Mouse (Mus musculus) MEL (cell line): ENCODE results near the gene Tmprss2. TPM values are rescaled to one million over a fixed set of nuclear protein-coding genes. Genes with fewer than 3 reads are reported as not detected.

Experiments
- DNase-seq: peaks from one replicate; pipeline ENCODE4 v3.0.0; 2011; ENCODE audit warnings: low read depth, low spot score
- H3K27ac ChIP-seq: 2 replicates; pipeline ENCODE4 v1.5.1; 2012; ENCODE audit warnings: low read depth, mild to moderate bottlenecking, control low read depth, low read length, moderate library complexity; ENCODE audit not compliant: control insufficient read depth
- H3K27me3 ChIP-seq, 2 experiments: fragments of 150-350 bp in 1 of 2; sonication (generic) in 1 of 2; 2 replicates each; pipeline ENCODE4 v1.6.1; 2012; ENCODE audit warnings: low read length in 2 of 2, mild to moderate bottlenecking in 2 of 2, improper control_type of control experiment in 1 of 2, moderate library complexity in 1 of 2; ENCODE audit not compliant: insufficient read depth in 2 of 2, control insufficient read depth in 1 of 2
- H3K36me3 ChIP-seq, 2 experiments: 2 replicates each; pipeline ENCODE4 v1.6.1; 2012 to 2014; ENCODE audit warnings: low read length in 2 of 2, improper control_type of control experiment in 1 of 2, inconsistent platforms in 1 of 2, mild to moderate bottlenecking in 1 of 2; ENCODE audit not compliant: insufficient read depth in 2 of 2, control insufficient read depth in 1 of 2
- H3K4me1 ChIP-seq, 2 experiments: fragments of 150-350 bp in 1 of 2; sonication (generic) in 1 of 2; 2 replicates each; pipeline ENCODE4 v1.6.1; 2012; ENCODE audit warnings: low read length in 2 of 2, improper control_type of control experiment in 1 of 2, mild to moderate bottlenecking in 1 of 2; ENCODE audit not compliant: insufficient read depth in 2 of 2, control insufficient read depth in 1 of 2
- H3K4me3 ChIP-seq, 2 experiments: fragments of 150-350 bp in 1 of 2; sonication (generic) in 1 of 2; 2 replicates each; pipeline ENCODE4 v1.5.1; 2012; ENCODE audit warnings: low read depth in 2 of 2, low read length in 2 of 2, mild to moderate bottlenecking in 2 of 2, moderate library complexity in 2 of 2, control low read depth in 1 of 2, improper control_type of control experiment in 1 of 2; ENCODE audit not compliant: control insufficient read depth in 1 of 2, insufficient read depth in 1 of 2
- H3K79me2 ChIP-seq: 2 replicates; pipeline ENCODE4 v1.6.1; 2012; ENCODE audit warnings: mild to moderate bottlenecking, low read length, moderate library complexity; ENCODE audit not compliant: control insufficient read depth, poor library complexity, insufficient read depth
- H3K9ac ChIP-seq: 2 replicates; pipeline ENCODE4 v1.6.1; 2012; ENCODE audit warnings: low read depth, mild to moderate bottlenecking, control low read depth, low read length, moderate library complexity; ENCODE audit not compliant: control insufficient read depth, poor library complexity, severe bottlenecking
- H3K9me3 ChIP-seq: fragments of 150-350 bp; sonication (generic); replicated peaks from 2 replicates; pipeline ENCODE4 v1.6.1; 2012; ENCODE audit warnings: mild to moderate bottlenecking, low read length, improper control_type of control experiment, moderate library complexity; ENCODE audit not compliant: insufficient read depth
- BHLHE40 ChIP-seq: IDR thresholded peaks from 2 replicates; pipeline ENCODE4 v1.6.1; 2012; ENCODE audit warnings: low read depth, mild to moderate bottlenecking, inconsistent platforms, low read length, improper control_type of control experiment, borderline replicate concordance
- E2F4 ChIP-seq: IDR thresholded peaks from 2 replicates; pipeline ENCODE4 v1.6.1; 2011; ENCODE audit warnings: low read depth, low read length, improper control_type of control experiment, borderline replicate concordance
- EP300 ChIP-seq, 2 experiments: IDR thresholded peaks; 2 replicates each; pipeline ENCODE4 v1.6.1; 2011; ENCODE audit warnings: improper control_type of control experiment in 2 of 2, low read length in 2 of 2, low read depth in 1 of 2, mild to moderate bottlenecking in 1 of 2
- ETS1 ChIP-seq: IDR thresholded peaks from 2 replicates; pipeline ENCODE4 v1.6.1; 2012; ENCODE audit warnings: low read depth, mild to moderate bottlenecking, inconsistent platforms, low read length, improper control_type of control experiment, moderate library complexity
- GATA1 ChIP-seq: IDR thresholded peaks from 2 replicates; pipeline ENCODE4 v1.6.1; 2011; ENCODE audit warnings: low read depth, low read length, improper control_type of control experiment
- KAT2A ChIP-seq: conservative IDR thresholded peaks from 2 replicates; pipeline ENCODE4 v1.6.1; 2012; ENCODE audit warnings: low read depth, low read length, improper control_type of control experiment, inconsistent platforms
- MAFK ChIP-seq: IDR thresholded peaks from 2 replicates; pipeline ENCODE4 v1.6.1; 2011; ENCODE audit warnings: low read depth, mild to moderate bottlenecking, low read length, improper control_type of control experiment, borderline replicate concordance
- MAZ ChIP-seq: IDR thresholded peaks from 2 replicates; pipeline ENCODE4 v1.6.1; 2012; ENCODE audit warnings: low read depth, mild to moderate bottlenecking, inconsistent platforms, low read length, improper control_type of control experiment
- MYB ChIP-seq: IDR thresholded peaks from 2 replicates; pipeline ENCODE4 v1.6.1; 2011; ENCODE audit warnings: mild to moderate bottlenecking, low read depth, low read length, improper control_type of control experiment
- NELFE ChIP-seq: IDR thresholded peaks from 2 replicates; pipeline ENCODE4 v1.6.1; 2011; ENCODE audit warnings: low read depth, low read length, improper control_type of control experiment
- TBP ChIP-seq: IDR thresholded peaks from 2 replicates; pipeline ENCODE4 v1.8.0; 2011; ENCODE audit warnings: low read depth, low read length, improper control_type of control experiment
- TCF12 ChIP-seq: IDR thresholded peaks from 2 replicates; pipeline ENCODE4 v1.6.1; 2014; ENCODE audit warnings: low read depth, mild to moderate bottlenecking, inconsistent platforms, low read length, improper control_type of control experiment, moderate library complexity
- USF1 ChIP-seq: IDR thresholded peaks from 2 replicates; pipeline ENCODE4 v1.6.1; 2014; ENCODE audit warnings: low read depth, mild to moderate bottlenecking, inconsistent platforms, low read length, improper control_type of control experiment, moderate library complexity
- USF2 ChIP-seq, 2 experiments: IDR thresholded peaks; 2 replicates each; pipeline ENCODE4 v1.6.1; 2011 to 2012; ENCODE audit warnings: improper control_type of control experiment in 2 of 2, low read length in 2 of 2, borderline replicate concordance in 1 of 2, inconsistent platforms in 1 of 2, low read depth in 1 of 2, mild to moderate bottlenecking in 1 of 2; ENCODE audit not compliant: insufficient read depth in 1 of 2
- ZMIZ1 ChIP-seq: IDR thresholded peaks from 2 replicates; pipeline ENCODE4 v1.6.1; 2012; ENCODE audit warnings: low read depth, mild to moderate bottlenecking, inconsistent platforms, low read length, improper control_type of control experiment, moderate library complexity
- polyA plus RNA-seq, 2 experiments: library from polyadenylated mRNA; stranded (reverse) in 1 of 2; unstranded in 1 of 2; fragments of >175 nt in 1 of 2; fragments of >200 nt in 1 of 2; gene quantifications; 2 replicates each; pipeline versions ENCODE4 v1.2.1 to v1.2.4; 2012; ENCODE audit warnings: low replicate concordance in 2 of 2, low read depth in 1 of 2; ENCODE audit not compliant: insufficient read length in 2 of 2, insufficient read depth in 1 of 2, missing spikeins in 1 of 2
- total RNA-seq: library from RNA; depleted of rRNA; stranded (reverse); fragments of 300-350 nt; gene quantifications from 2 replicates; pipeline ENCODE4 v1.2.3, GENCODE M21; 2012

Gene Tmprss2
- total and polyA plus RNA-seq, 3 experiments, result not detected

DNA sequence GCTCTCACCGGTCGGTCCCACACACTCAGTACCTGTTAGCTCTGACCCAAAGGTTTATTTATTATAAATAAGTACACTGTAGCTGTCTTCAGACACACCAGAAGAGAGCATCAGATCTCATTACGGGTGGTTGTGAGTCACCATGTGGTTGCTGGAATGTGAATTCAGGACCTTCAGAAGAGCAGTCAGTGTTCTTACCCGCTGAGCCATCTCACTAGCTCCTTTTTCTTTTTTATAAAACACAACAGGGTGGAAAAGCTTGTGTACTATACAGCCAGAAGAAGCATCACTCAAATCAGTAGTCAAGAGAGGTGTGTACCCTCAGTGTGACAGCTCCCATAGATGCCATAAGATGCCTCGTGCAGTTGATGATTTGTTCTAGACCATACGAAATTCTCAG is 12.2 kb upstream of the Tmprss2 start:
- Histone ChIP-seq H3K9ac (no peak overlapping the region), H3K27me3 (no peaks in the 10 kb centered on the region; a peak in 1 of 4 replicates), H3K79me2 (no peaks in the 10 kb centered on the region), H3K9me3 (no peaks in the 10 kb centered on the region), H3K4me3 (no peak overlapping the region), H3K4me1 (no peaks in the 10 kb centered on the region), H3K27ac (no peak overlapping the region), H3K36me3 (no peaks in the 10 kb centered on the region)
- no peak for DNase-seq
- TF ChIP-seq GATA1 (no peak), NELFE (no peak), ZMIZ1 (no peak), TBP (no peak), KAT2A (no peak), USF2 (IDR thresholded peaks at IDR 0.05; ENCODE audit: borderline replicate concordance in 1 of 2, insufficient read depth in 1 of 2, low read depth in 1 of 2, low read length in 2 of 2) (no peak), TCF12 (no peak), MYB (no peak)
- TF ChIP-seq, all 39 proteins: peak for 0

DNA sequence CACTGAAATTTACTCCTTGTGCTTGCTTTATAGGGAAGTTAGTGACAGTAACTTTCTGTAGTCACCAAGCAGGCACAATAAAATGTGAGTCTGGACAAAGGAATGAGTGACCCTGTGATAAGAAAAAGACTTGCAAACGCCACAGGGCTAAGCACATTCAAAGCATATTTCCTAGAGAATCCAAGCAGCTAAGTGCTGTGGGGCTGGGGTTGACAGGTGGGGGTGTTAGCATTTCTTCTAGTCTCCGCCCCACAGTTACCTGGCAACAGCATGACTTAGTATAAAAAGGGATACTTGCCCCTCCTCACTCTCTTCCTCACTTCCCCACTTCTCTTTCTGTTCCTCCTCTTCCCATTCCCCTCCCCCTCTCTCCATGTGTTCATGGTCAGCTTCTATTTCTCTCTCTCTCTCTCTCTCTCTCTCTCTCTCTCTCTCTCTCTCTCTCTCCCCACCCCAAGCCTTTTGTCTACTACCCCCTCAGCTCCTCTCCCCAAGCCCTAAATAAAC is 11.4 kb upstream of the Tmprss2 start:
- Histone ChIP-seq H3K4me3 (no peak overlapping the region), H3K9ac (no peak overlapping the region)

DNA sequence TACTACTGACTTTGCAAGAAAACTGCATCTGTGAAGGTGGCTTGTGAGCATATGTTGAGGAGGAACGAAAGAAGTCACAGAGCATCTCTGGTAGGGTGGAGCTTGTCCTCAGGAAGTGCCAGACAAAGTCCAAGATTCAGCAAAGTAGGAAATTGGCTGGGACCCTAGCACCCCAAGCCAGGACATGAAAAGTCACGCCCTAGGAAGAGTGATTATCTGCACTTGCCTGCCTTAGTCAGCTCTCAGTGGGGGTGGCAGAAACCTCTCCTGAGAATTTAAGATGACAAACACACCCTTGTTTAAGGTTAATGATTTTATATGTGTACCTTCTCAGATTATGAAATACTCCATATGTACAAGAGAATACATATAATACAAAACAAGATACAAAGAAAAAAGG is 7.3 kb upstream of the Tmprss2 start:
- H3K4me3 ChIP-seq, result no peak overlapping the region
- no peaks in the 10 kb centered on the region for H3K36me3 ChIP-seq
- TF ChIP-seq TCF12 (no peak), EP300 (IDR thresholded peaks at IDR 0.05; ENCODE audit: low read depth in 1 of 2, low read length in 2 of 2) (no peak), E2F4 (no peak)
- no peak overlapping the region for H3K27ac ChIP-seq
- no peak for DNase-seq
- no peak overlapping the region for H3K9ac ChIP-seq
- no peaks in the 10 kb centered on the region for H3K79me2 ChIP-seq
- H3K27me3 ChIP-seq, result no peaks in the 10 kb centered on the region
- no peaks in the 10 kb centered on the region for H3K4me1 ChIP-seq
- no peaks in the 10 kb centered on the region for H3K9me3 ChIP-seq

More for the DNA sequence above, 11.4 kb upstream of the Tmprss2 start:
- no peak for DNase-seq
- Histone ChIP-seq H3K27me3 (no peaks in the 10 kb centered on the region; a peak in 1 of 4 replicates), H3K4me1 (no peaks in the 10 kb centered on the region), H3K79me2 (no peaks in the 10 kb centered on the region), H3K27ac (no peak overlapping the region), H3K36me3 (no peaks in the 10 kb centered on the region), H3K9me3 (no peaks in the 10 kb centered on the region)
- no peak for TF ChIP-seq MAZ
- no peak for TF ChIP-seq USF2 (IDR thresholded peaks at IDR 0.05; ENCODE audit: borderline replicate concordance in 1 of 2, insufficient read depth in 1 of 2, low read depth in 1 of 2, low read length in 2 of 2)
- TF ChIP-seq MAFK, result no peak
- no peak for TF ChIP-seq BHLHE40
- TF ChIP-seq ZMIZ1, result no peak
- no peak for TF ChIP-seq EP300 (IDR thresholded peaks at IDR 0.05; ENCODE audit: low read depth in 1 of 2, low read length in 2 of 2)
- no peak for TF ChIP-seq USF1
- TF ChIP-seq ETS1, result no peak
- TF ChIP-seq TCF12, result no peak
